Mouse (Mus musculus) midbrain, postnatal 0 days (tissue): ENCODE measurements at regions not wholly inside any gene's neighbourhood (a gene's known extent, or its start where the extent isn't known, plus 50 kb on each side); places are given as distances from the start of the nearest gene placed in this dataset.
"Not testable (repeated sequence)": the region's sequence is repeated elsewhere in the genome, so short reads cannot be mapped to it uniquely, and the experiment has no call there.

Experiments
- ATAC-seq: fragments of 200-750 bp; cut with Nextera tagmentation; 2 replicates; pipeline ENCODE4 v1.8.0; 2017; ENCODE audit warnings: moderate number of reproducible peaks, mild to moderate bottlenecking, moderate TSS enrichment, moderate library complexity; ENCODE audit not compliant: low FRiP score
- DNase-seq: peaks from one replicate; pipeline ENCODE4 v3.0.0-alpha.2; 2015; ENCODE audit warnings: low spot score
- H3K27ac ChIP-seq: fragments of 300-500 bp; sonication (generic); 2 replicates; pipeline ENCODE4 v1.5.1; 2014; ENCODE audit warnings: low read depth, mild to moderate bottlenecking, low read length, mixed read lengths
- H3K27me3 ChIP-seq: fragments of 300-500 bp; sonication (generic); 2 replicates; pipeline ENCODE4 v1.6.1; 2014; ENCODE audit warnings: low read length, control low read depth, mixed read lengths; ENCODE audit not compliant: insufficient read depth
- H3K36me3 ChIP-seq: fragments of 300-500 bp; sonication (generic); 2 replicates; pipeline ENCODE4 v1.6.1; 2014; ENCODE audit warnings: low read length, control low read depth, mixed read lengths; ENCODE audit not compliant: insufficient read depth
- H3K4me1 ChIP-seq: fragments of 300-500 bp; sonication (generic); 2 replicates; pipeline ENCODE4 v1.6.1; 2014; ENCODE audit warnings: mild to moderate bottlenecking, control low read depth, antibody characterized with exemption, low read length, mixed read lengths; ENCODE audit not compliant: insufficient read depth
- H3K4me2 ChIP-seq: fragments of 300-500 bp; sonication (generic); 2 replicates; pipeline ENCODE4 v1.6.1; 2014; ENCODE audit warnings: low read depth, mild to moderate bottlenecking, low read length, mixed read lengths; ENCODE audit not compliant: poor library complexity, severe bottlenecking
- H3K4me3 ChIP-seq: fragments of 300-500 bp; sonication (generic); 2 replicates; pipeline ENCODE4 v1.5.1; 2014; ENCODE audit warnings: low read depth, mild to moderate bottlenecking, low read length, moderate library complexity
- H3K9ac ChIP-seq: fragments of 300-500 bp; sonication (generic); replicated peaks from 2 replicates; pipeline ENCODE4 v1.6.1; 2014; ENCODE audit warnings: mild to moderate bottlenecking, low read length, moderate library complexity, mixed read lengths; ENCODE audit not compliant: poor library complexity, severe bottlenecking
- H3K9me3 ChIP-seq: fragments of 300-500 bp; sonication (generic); 2 replicates; pipeline ENCODE4 v1.6.1; 2016; ENCODE audit warnings: low read length, control low read depth
- CTCF ChIP-seq: IDR thresholded peaks from 2 replicates; pipeline ENCODE4 v1.5.1; 2016; ENCODE audit warnings: antibody characterized with exemption, mild to moderate bottlenecking
- WGBS: fragments of 180-500 bp; shearing (Covaris S2); extraction: QIAGEN DNeasy Blood & Tissue Kit; methylation state at CpG from one replicate; pipeline ENCODE4 v1.1.7; 2014; 5-methylcytosine and 5-hydroxymethylcytosine counted together

DNA sequence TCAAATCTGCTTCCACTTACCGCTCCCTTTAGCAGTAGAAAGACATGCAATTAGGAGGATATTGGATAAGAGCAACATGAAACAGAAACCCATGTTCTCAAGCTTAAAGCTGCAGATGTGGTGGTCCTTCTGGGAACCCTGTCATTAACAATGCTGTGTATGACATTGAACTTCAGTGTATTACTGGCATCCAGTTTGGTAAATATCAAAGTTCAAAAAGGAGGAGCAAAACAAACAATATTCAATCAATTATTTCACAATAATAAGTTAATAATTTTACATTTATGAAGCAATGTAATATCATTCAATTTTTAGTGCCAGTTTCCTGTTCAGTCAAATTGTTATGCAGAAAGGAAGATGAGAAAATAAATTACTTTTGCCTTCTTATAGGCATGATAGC, 160.3 kb upstream of the Cfhr2 start:
- DNase-seq (no peak), ATAC-seq (no peak)
- no peak overlapping the region for H3K4me2 ChIP-seq
- no peak overlapping the region for H3K27ac ChIP-seq
- no peaks in the 10 kb centered on the region for H3K36me3 ChIP-seq
- H3K27me3 ChIP-seq = no peaks in the 10 kb centered on the region
- H3K9ac ChIP-seq = no peak overlapping the region
- 93% methylated on average over 1 of the region's 1 CpGs for WGBS
- H3K4me1 ChIP-seq = no peaks in the 10 kb centered on the region
- no peaks in the 10 kb centered on the region for H3K9me3 ChIP-seq
- TF ChIP-seq CTCF = no peak
- no peak overlapping the region for H3K4me3 ChIP-seq

DNA sequence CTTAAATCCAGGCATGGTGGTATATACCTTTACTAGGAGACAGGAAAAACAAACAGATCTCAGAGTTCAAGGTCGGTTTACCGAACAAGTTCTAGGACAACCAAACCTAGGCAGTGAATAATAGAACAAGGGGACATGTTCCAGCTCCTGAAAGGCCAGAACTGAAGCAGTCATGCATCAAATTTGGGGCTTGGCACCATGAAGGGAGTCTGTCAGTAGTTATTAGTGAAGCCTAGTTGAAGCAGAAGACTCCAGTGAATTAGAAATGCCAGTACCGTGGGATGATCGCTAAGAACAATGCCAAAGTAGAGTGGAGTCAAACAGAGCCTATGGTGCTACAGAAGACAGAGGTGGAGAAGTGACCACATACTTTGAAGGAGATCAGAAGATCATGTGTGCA, 127.5 kb upstream of the Cfhr2 start:
- no peak overlapping the region for H3K9ac ChIP-seq
- no peaks in the 10 kb centered on the region for H3K9me3 ChIP-seq
- ATAC-seq (no peak), DNase-seq (peak; percentile 32)
- H3K4me3 ChIP-seq = no peak overlapping the region
- H3K27ac ChIP-seq = no peak overlapping the region
- H3K27me3 ChIP-seq = no peaks in the 10 kb centered on the region
- no peak for TF ChIP-seq CTCF
- 73% methylated on average over 4 of the region's 4 CpGs for WGBS
- no peak overlapping the region for H3K4me2 ChIP-seq
- no peaks in the 10 kb centered on the region for H3K4me1 ChIP-seq
- H3K36me3 ChIP-seq = no peaks in the 10 kb centered on the region

GRCm38 (mm10) chr1:139951821-139952220, 93.3 kb upstream of the Cfhr2 start:
- no peak for TF ChIP-seq CTCF
- H3K4me2 ChIP-seq = no peak overlapping the region
- no peaks in the 10 kb centered on the region for H3K27me3 ChIP-seq
- ATAC-seq (no peak), DNase-seq (no peak)
- no peaks in the 10 kb centered on the region for H3K36me3 ChIP-seq
- no peak overlapping the region for H3K9ac ChIP-seq
- no peaks in the 10 kb centered on the region for H3K4me1 ChIP-seq
- no peak overlapping the region for H3K27ac ChIP-seq
- 76% methylated on average over 1 of the region's 1 CpGs for WGBS
- no peaks in the 10 kb centered on the region for H3K9me3 ChIP-seq
- H3K4me3 ChIP-seq = no peak overlapping the region

- 94% methylated on average over 14 of the region's 18 CpGs for WGBS
These were observed 70.8 kb upstream of the Cfhr2 start for GRCm38 (mm10) chr1:139929321-139929720.

More at GRCm38 (mm10) chr1:139929321-139929720, 70.8 kb upstream of the Cfhr2 start:
- DNase-seq, H3K27ac ChIP-seq, ATAC-seq, H3K36me3 ChIP-seq, H3K4me3 ChIP-seq, H3K9me3 ChIP-seq, H3K27me3 ChIP-seq, H3K4me2 ChIP-seq, H3K9ac ChIP-seq, H3K4me1 ChIP-seq: not testable (repeated sequence)
